Mouse (Mus musculus): Measurements from ENCODE around the gene Fscn1.

GRCm38 (mm10) chr5:142960775-142961271 lies 680 bp downstream of the Fscn1 start:
- TF ChIP-seq CTCF (IDR thresholded peaks at IDR 0.05; ENCODE audit: low read depth), result no peak
- no peak for TF ChIP-seq EP300 (IDR thresholded peaks at IDR 0.05; ENCODE audit: low read depth)
